Mouse (Mus musculus) stomach, embryonic 15.5 days (tissue): ENCODE measurements around the gene Tagln. TPM values are rescaled to one million over a fixed set of nuclear protein-coding genes. Genes with fewer than 3 reads are reported as not detected.
A peak's percentile ranks its signal among the peaks of the same experiment; 100 is the strongest.

ENCODE experiments used
- ATAC-seq: fragments of 200-750 bp; cut with Nextera tagmentation; 2 replicates; pipeline ENCODE4 v1.8.0; 2017; ENCODE audit warnings: low read depth, moderate number of reproducible peaks, moderate TSS enrichment; ENCODE audit not compliant: insufficient read depth, low FRiP score
- H3K27ac ChIP-seq: fragments of 300-500 bp; sonication (generic); 2 replicates; pipeline ENCODE4 v1.5.1; 2015; ENCODE audit warnings: mild to moderate bottlenecking, inconsistent platforms
- H3K27me3 ChIP-seq: fragments of 300-500 bp; sonication (generic); replicated peaks from 2 replicates; pipeline ENCODE4 v1.6.1; 2015; ENCODE audit warnings: inconsistent platforms
- H3K36me3 ChIP-seq: fragments of 300-500 bp; sonication (generic); 2 replicates; pipeline ENCODE4 v1.6.1; 2015; ENCODE audit warnings: inconsistent platforms
- H3K4me1 ChIP-seq: fragments of 300-500 bp; sonication (generic); 2 replicates; pipeline ENCODE4 v1.6.1; 2015; ENCODE audit warnings: inconsistent platforms
- H3K4me2 ChIP-seq: fragments of 300-500 bp; sonication (generic); 2 replicates; pipeline ENCODE4 v1.6.1; 2015; ENCODE audit warnings: mild to moderate bottlenecking, inconsistent platforms
- H3K4me3 ChIP-seq: fragments of 300-500 bp; sonication (generic); replicated peaks from 2 replicates; pipeline ENCODE4 v1.5.1; 2015; ENCODE audit warnings: inconsistent platforms
- H3K9ac ChIP-seq: fragments of 300-500 bp; sonication (generic); 2 replicates; pipeline ENCODE4 v1.6.1; 2015; ENCODE audit warnings: inconsistent platforms
- H3K9me3 ChIP-seq: fragments of 300-500 bp; sonication (generic); 2 replicates; pipeline ENCODE4 v1.6.1; 2016; ENCODE audit warnings: inconsistent platforms
- WGBS: fragments of 180-500 bp; shearing (Covaris S2); methylation state at CpG from one replicate; pipeline ENCODE4 v1.1.7; 2015; 5-methylcytosine and 5-hydroxymethylcytosine counted together
- polyA plus RNA-seq: library from polyadenylated mRNA; unstranded; fragments of >200 nt; fragmentation: Nextera tagmentation; extraction: Ambion mirVana; gene quantifications from 2 replicates; pipeline ENCODE4 v1.2.1, GENCODE M21; 2015

The Tagln gene
- polyA plus RNA-seq, 1 experiment from 2014 or later = 441 TPM

GRCm38 (mm10) chr9:45958851-45959250 lies 23.0 kb upstream of the Tagln start:
- H3K27ac ChIP-seq = peak overlapping the region; percentile 46; the same call in 1 of the 2 replicates
- WGBS = 49% methylated on average over 4 of the region's 4 CpGs
- no peak for ATAC-seq

GRCm38 (mm10) chr9:45958023-45958670 lies 22.3 kb upstream of the Tagln start:
- 54% methylated on average over 7 of the region's 7 CpGs for WGBS

More at GRCm38 (mm10) chr9:45958851-45959250, 23.0 kb upstream of the Tagln start:
- no peaks in the 10 kb centered on the region for H3K27me3 ChIP-seq
- peaks cover 10% of the 10 kb centered on the region; the same call in 1 of the 2 replicates for H3K36me3 ChIP-seq
- no peak overlapping the region for H3K4me3 ChIP-seq
- H3K4me2 ChIP-seq = no peak overlapping the region
- no peaks in the 10 kb centered on the region for H3K9me3 ChIP-seq
- no peak overlapping the region for H3K9ac ChIP-seq
- peaks cover 9% of the 10 kb centered on the region for H3K4me1 ChIP-seq

GRCm38 (mm10) chr9:45955107-45955963 lies 19.5 kb upstream of the Tagln start, which contains the start of gene Sidt2:
Gene Sidt2 (minus strand): TSS chr9:45955258.
- under 1% methylated on average over 48 of the region's 48 CpGs for WGBS

More at GRCm38 (mm10) chr9:45958023-45958670, 22.3 kb upstream of the Tagln start:
- Histone ChIP-seq H3K27ac (peak overlapping the region; percentile 46; the same call in 1 of the 2 replicates), H3K4me2 (no peak overlapping the region), H3K36me3 (peaks cover 7% of the 10 kb centered on the region; the same call in 1 of the 2 replicates), H3K4me1 (peaks cover 16% of the 10 kb centered on the region), H3K9ac (no peak overlapping the region), H3K4me3 (no peak overlapping the region), H3K27me3 (no peaks in the 10 kb centered on the region), H3K9me3 (no peaks in the 10 kb centered on the region)
- no peak for ATAC-seq

GRCm38 (mm10) chr9:45954294-45955106 lies 18.6 kb upstream of the Tagln start:
- H3K36me3 ChIP-seq = peaks cover 16% of the 10 kb centered on the region; the same call in 1 of the 2 replicates
- ATAC-seq = peak; percentile 52
- WGBS = under 1% methylated on average over 62 of the region's 63 CpGs
- no peaks in the 10 kb centered on the region for H3K27me3 ChIP-seq
- H3K4me1 ChIP-seq = peaks cover 17% of the 10 kb centered on the region
- peak overlapping the region; percentile 81 for H3K4me3 ChIP-seq
- peak overlapping the region; percentile 82 for H3K4me2 ChIP-seq
- peak overlapping the region; percentile 89 for H3K27ac ChIP-seq
- peak overlapping the region; percentile 85 for H3K9ac ChIP-seq
- H3K9me3 ChIP-seq = no peaks in the 10 kb centered on the region

More at GRCm38 (mm10) chr9:45955107-45955963, 19.5 kb upstream of the Tagln start, which contains the start of gene Sidt2:
- Histone ChIP-seq H3K36me3 (peaks cover 8% of the 10 kb centered on the region; the same call in 1 of the 2 replicates), H3K4me2 (peak within 1 kb of the TSS; percentile 82), H3K9me3 (no peaks in the 10 kb centered on the region), H3K9ac (peak within 1 kb of the TSS; percentile 85), H3K4me1 (peaks cover 20% of the 10 kb centered on the region), H3K27me3 (no peaks in the 10 kb centered on the region), H3K27ac (peak within 1 kb of the TSS; percentile 89), H3K4me3 (peak within 1 kb of the TSS; percentile 81)
- ATAC-seq = peak; percentile 97

GRCm38 (mm10) chr9:45953511-45954293 lies 17.8 kb upstream of the Tagln start:
- peak overlapping the region; percentile 81 for H3K4me3 ChIP-seq
- H3K27me3 ChIP-seq = no peaks in the 10 kb centered on the region
- H3K4me1 ChIP-seq = peaks cover 17% of the 10 kb centered on the region
- whole genome bisulfite sequencing = 47% methylated on average over 13 of the region's 13 CpGs
- H3K36me3 ChIP-seq = peaks cover 18% of the 10 kb centered on the region; the same call in 1 of the 2 replicates
- H3K9ac ChIP-seq = peak overlapping the region; percentile 85; the same call in 1 of the 2 replicates
- peak overlapping the region; percentile 89; the same call in 1 of the 2 replicates for H3K27ac ChIP-seq
- no peak for ATAC-seq
- no peaks in the 10 kb centered on the region for H3K9me3 ChIP-seq
- peak overlapping the region; percentile 82 for H3K4me2 ChIP-seq

- 81% methylated on average over 7 of the region's 7 CpGs for WGBS
These were observed 17.0 kb upstream of the Tagln start for GRCm38 (mm10) chr9:45952890-45953289.

GRCm38 (mm10) chr9:45952057-45952456 lies 16.2 kb upstream of the Tagln start:
- H3K4me2 ChIP-seq = no peak overlapping the region
- peaks cover 25% of the 10 kb centered on the region for H3K36me3 ChIP-seq
- no peak for ATAC-seq
- H3K27ac ChIP-seq = no peak overlapping the region
- H3K27me3 ChIP-seq = no peaks in the 10 kb centered on the region
- 85% methylated on average over 4 of the region's 4 CpGs for WGBS
- H3K4me1 ChIP-seq = peaks cover 17% of the 10 kb centered on the region
- no peak overlapping the region for H3K4me3 ChIP-seq
- H3K9ac ChIP-seq = no peak overlapping the region
- H3K9me3 ChIP-seq = no peaks in the 10 kb centered on the region

More at GRCm38 (mm10) chr9:45952890-45953289, 17.0 kb upstream of the Tagln start:
- no peaks in the 10 kb centered on the region for H3K9me3 ChIP-seq
- peak overlapping the region; percentile 81; the same call in 1 of the 2 replicates for H3K4me3 ChIP-seq
- no peak overlapping the region for H3K27ac ChIP-seq
- H3K4me1 ChIP-seq = peaks cover 17% of the 10 kb centered on the region
- no peak for ATAC-seq
- H3K4me2 ChIP-seq = peak overlapping the region; percentile 82
- no peaks in the 10 kb centered on the region for H3K27me3 ChIP-seq
- no peak overlapping the region for H3K9ac ChIP-seq
- H3K36me3 ChIP-seq = peaks cover 25% of the 10 kb centered on the region

GRCm38 (mm10) chr9:45946872-45947183 lies 11.0 kb upstream of the Tagln start:
- 84% methylated on average over 10 of the region's 10 CpGs for WGBS
- peaks cover 49% of the 10 kb centered on the region for H3K36me3 ChIP-seq

GRCm38 (mm10) chr9:45946182-45946871 lies 10.5 kb upstream of the Tagln start:
- Histone ChIP-seq H3K9ac (no peak overlapping the region), H3K4me1 (0 out of 2 replicates have a peak, but pooled peaks cover 5% of the 10 kb centered on the region), H3K27me3 (no peaks in the 10 kb centered on the region), H3K4me2 (no peak overlapping the region), H3K4me3 (no peak overlapping the region), H3K27ac (no peak overlapping the region), H3K9me3 (no peaks in the 10 kb centered on the region), H3K36me3 (peaks cover 50% of the 10 kb centered on the region)
- 87% methylated on average over 16 of the region's 16 CpGs for whole genome bisulfite sequencing
- ATAC-seq = no peak

More at GRCm38 (mm10) chr9:45946872-45947183, 11.0 kb upstream of the Tagln start:
- Histone ChIP-seq H3K4me3 (no peak overlapping the region), H3K4me2 (no peak overlapping the region), H3K4me1 (0 out of 2 replicates have a peak, but pooled peaks cover 5% of the 10 kb centered on the region), H3K27ac (no peak overlapping the region), H3K27me3 (no peaks in the 10 kb centered on the region), H3K9me3 (no peaks in the 10 kb centered on the region), H3K9ac (no peak overlapping the region)
- no peak for ATAC-seq

- ATAC-seq = no peak
- WGBS = 83% methylated on average over 13 of the region's 13 CpGs
These were observed 9.9 kb upstream of the Tagln start for GRCm38 (mm10) chr9:45945721-45946120.

More at GRCm38 (mm10) chr9:45945721-45946120, 9.9 kb upstream of the Tagln start:
- H3K36me3 ChIP-seq = peaks cover 53% of the 10 kb centered on the region
- H3K4me2 ChIP-seq = no peak overlapping the region
- H3K9ac ChIP-seq = no peak overlapping the region
- no peak overlapping the region for H3K27ac ChIP-seq
- no peaks in the 10 kb centered on the region for H3K27me3 ChIP-seq
- no peaks in the 10 kb centered on the region for H3K9me3 ChIP-seq
- no peak overlapping the region for H3K4me3 ChIP-seq
- H3K4me1 ChIP-seq = 0 out of 2 replicates have a peak, but pooled peaks cover 5% of the 10 kb centered on the region
